Mouse (Mus musculus): ENCODE measurements at regions not wholly inside any gene's neighbourhood (a gene's known extent, or its start where the extent isn't known, plus 50 kb on each side); places are given as distances from the start of the nearest gene placed in this dataset.

GRCm38 (mm10) chr4:29034406-29034805 lies 221.5 kb downstream of the Epha7 start:
- peak; percentile 11 for DNase-seq (ENCODE audit: low read depth, low spot score)

GRCm38 (mm10) chr4:29039993-29040392 lies 227.1 kb downstream of the Epha7 start:
- no peak for DNase-seq (ENCODE audit: low read depth, low spot score)

- DNase-seq (ENCODE audit: low read depth, low spot score): no peak
Observed at GRCm38 (mm10) chr4:29068678-29069621, 256.0 kb downstream of the Epha7 start.

DNA sequence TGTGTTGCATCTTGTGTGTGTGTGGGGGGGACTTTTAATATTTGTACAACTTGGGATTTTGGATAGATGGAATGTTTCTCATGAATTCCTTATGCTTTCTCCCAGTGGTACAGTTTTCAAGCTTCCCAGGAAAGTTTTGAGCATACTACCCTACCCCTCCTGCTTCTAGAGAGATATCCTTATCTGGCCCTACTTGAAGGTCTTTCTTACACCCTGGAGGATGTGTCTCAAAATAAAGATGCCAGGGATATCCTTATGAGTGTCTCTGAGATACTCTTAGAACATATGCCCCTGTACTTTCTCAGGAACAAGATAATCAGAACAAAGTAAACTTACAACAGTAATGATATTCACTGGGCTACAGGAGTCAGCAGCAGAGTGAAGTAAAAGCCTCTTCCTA lies 261.3 kb downstream of the Epha7 start:
- no peak for DNase-seq (ENCODE audit: low read depth, low spot score)

GRCm38 (mm10) chr4:29074851-29075250 lies 261.9 kb downstream of the Epha7 start:
- DNase-seq (ENCODE audit: low read depth, low spot score): no peak

DNA sequence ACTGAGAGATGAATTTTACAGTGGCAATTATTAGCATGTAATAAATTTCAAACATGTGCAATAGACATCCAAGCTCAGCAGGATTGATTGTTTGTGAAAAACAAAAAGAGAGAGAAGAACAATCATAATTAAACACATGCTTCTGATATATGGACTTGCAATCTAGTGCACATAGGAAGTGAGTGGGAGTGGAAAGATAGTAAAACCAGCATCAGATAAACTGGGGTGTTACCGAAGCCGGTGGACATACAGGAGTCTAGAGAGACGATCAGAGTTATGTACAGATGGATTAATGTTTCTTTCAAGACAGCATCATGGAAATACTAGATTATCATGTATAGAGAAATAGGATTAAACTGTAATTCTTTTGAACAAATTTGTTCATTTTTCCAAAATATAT lies 263.8 kb downstream of the Epha7 start:
- no peak for DNase-seq (ENCODE audit: low read depth, low spot score)

GRCm38 (mm10) chr4:29078391-29078790 lies 265.5 kb downstream of the Epha7 start:
- no peak for DNase-seq (ENCODE audit: low read depth, low spot score)

- no peak for DNase-seq (ENCODE audit: low read depth, low spot score)
Observed at GRCm38 (mm10) chr4:29083545-29084290, 270.8 kb downstream of the Epha7 start.

GRCm38 (mm10) chr4:29090949-29091348 lies 278.0 kb downstream of the Epha7 start:
- DNase-seq (ENCODE audit: low read depth, low spot score): no peak

GRCm38 (mm10) chr4:29091495-29092211 lies 278.7 kb downstream of the Epha7 start:
- DNase-seq (ENCODE audit: low read depth, low spot score): no peak

GRCm38 (mm10) chr4:29102373-29102772 lies 289.4 kb downstream of the Epha7 start:
- DNase-seq (ENCODE audit: low read depth, low spot score): no peak

DNA sequence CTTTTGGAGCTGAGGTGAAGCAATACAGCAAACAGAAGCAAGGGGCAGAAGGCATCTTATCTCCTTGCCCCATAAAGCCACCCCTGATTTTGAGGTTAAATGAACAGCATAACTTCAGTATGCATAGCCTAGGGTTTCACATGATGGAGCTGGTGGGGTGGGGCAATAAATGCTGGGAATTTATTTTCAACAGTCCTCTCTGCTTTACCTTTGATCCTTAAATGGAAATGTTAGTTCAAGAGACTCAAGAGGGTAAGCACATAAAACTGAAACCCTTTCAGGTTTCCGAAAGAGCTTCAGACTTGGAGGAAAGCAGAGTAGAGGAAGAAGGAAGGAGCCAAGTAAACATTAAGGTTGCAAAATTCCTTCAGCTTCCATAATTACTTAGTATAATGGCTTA lies 290.5 kb downstream of the Epha7 start:
- DNase-seq (ENCODE audit: low read depth, low spot score): no peak

- DNase-seq (ENCODE audit: low read depth, low spot score): no peak
Observed at GRCm38 (mm10) chr4:29112552-29112951, 299.6 kb downstream of the Epha7 start.

GRCm38 (mm10) chr4:29117025-29117424 lies 304.1 kb downstream of the Epha7 start:
- DNase-seq (ENCODE audit: low read depth, low spot score): peak; percentile 16

DNA sequence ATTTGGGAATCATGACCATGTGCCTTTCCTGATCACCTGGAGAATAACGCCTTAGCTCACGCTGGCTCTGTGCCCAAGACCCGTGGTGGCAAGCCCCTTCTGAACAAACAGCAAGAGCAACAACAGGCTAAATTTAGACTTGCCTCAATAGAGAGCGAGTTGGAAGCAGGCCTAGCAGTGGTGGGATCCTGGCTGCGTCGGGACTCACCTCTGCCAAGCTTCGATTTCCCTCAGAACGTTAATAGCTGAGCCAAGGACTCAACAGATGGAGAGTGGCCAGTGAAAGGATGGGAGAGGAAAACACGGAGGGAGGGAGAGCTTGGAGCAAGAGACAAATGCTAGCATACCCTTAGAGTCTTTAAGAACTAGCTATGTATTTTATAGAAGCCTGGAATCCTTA lies 305.0 kb downstream of the Epha7 start:
- peak; percentile 50 for DNase-seq (ENCODE audit: low read depth, low spot score)

- DNase-seq (ENCODE audit: low read depth, low spot score): no peak
Observed at GRCm38 (mm10) chr4:29118679-29119479, 305.9 kb downstream of the Epha7 start.

DNA sequence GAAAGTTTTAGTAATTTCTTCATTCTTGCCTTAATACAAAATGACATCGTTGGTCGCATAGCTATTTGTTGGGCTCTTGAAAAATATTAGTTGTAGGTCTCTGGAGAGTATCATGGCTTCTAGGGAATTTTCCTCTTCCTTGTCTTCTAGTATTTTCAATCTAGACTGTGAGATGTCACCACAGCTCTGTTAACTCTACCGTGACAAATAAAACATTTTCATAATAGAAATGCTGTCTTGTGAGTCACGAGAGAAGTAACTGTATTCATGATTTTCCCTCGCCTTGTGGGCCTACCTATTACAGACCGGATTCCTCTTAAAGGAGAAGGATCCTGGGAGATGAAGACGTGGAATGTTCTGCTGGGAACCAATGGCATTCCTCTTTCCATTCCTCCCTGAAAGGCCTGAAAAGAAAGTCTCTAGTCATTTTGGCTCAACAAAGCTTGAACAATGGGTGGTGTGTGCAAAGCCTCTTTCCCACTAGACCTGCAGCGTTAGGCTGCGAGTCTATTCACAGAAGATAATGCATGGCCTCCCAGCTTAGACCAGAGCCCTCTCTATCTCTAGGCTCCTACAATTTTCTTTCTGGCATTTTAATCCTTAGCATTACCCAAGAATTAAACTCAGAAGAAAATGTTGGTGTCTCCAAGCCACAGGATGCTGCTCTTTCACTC lies 306.7 kb downstream of the Epha7 start:
- no peak for DNase-seq (ENCODE audit: low read depth, low spot score)

DNA sequence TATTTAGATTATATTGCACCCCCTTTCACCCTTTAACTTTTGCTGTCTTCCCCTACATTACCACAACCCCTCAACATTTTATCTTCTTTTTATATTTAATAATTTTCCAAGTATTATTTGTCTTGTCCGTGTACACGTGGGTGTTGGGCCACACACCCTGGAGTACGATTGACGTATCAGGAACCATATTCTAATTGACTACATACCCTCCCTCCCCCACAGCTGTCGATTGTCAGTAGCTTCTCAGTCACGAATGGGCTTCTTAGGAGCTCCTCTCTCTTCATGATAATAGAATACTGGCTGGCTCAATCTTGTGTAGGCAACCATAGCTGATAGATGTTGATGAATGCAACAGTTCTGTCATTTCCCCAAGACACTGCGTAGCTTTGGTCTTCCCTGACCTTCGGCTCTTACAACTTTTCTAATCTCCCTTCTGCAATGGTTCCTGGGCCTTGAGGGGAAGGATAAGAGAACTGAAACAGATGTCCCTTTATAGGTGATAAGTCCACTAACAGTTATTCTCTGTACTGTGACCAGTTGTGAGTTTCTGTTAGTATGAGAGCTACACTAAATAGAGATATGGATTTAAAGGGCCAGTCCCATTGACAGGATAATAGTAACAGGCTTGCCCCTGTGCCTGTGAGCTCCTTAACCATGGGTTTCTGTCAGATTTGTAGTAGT lies 310.9 kb downstream of the Epha7 start:
- no peak for DNase-seq (ENCODE audit: low read depth, low spot score)

DNA sequence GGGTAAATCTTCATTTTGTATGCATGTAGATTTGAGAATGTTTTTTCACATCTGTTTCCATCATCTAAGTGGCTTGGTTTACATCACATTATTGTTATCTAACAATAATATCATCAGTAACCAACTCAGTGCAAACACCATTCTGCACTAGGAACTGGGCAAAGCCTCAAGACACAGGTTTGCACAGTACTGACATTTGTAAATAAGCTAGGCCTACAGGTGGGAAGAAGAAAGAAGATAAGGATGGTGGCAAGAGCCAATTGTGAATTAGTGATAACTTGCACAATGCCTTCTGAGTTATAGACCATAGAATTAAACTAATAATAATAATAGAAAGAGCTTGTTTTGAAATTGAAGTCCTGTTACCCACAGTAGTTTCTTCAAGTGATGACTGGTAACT lies 317.6 kb downstream of the Epha7 start:
- no peak for DNase-seq (ENCODE audit: low read depth, low spot score)
